Comparison of ENCODE assay signal across 14 mouse cellular contexts in the genomic region with DNA sequence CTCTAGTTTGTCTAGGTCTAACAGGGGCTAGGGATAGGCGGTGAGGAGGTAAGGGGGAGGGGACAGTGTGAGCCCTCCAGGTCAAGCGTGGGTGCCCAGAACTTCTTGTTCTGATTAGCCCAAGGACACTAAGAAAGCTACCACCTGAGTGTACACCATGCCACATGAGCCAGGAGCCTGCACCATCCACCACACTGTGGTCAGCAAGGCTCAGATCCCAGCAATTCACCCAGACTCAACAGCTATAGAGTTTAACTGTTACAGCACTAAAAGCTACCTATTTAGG. TPM values are rescaled to one million over a fixed set of nuclear protein-coding genes. Genes with fewer than 3 reads are reported as not detected.
A peak's percentile ranks its signal among the peaks of the same experiment; 100 is the strongest.
DNase-seq lines count a peak whose midpoint lies in the region; ATAC-seq lines count a peak whose summit lies in the region.
"Had no signal": no experiment of that assay in that cellular context is flagged by ENCODE, and none has a peak within 500 bp of the region (broad histone marks: within the 10 kb centered on the region; RNA-seq: fewer than 3 reads in every experiment).

No protein-coding gene starts in this region.

- 0 out of 2 replicates have a peak overlapping the region, but pooled peaks have one; percentile 18 for H3K9ac ChIP-seq in heart, embryonic 15.5 days
- H3K9ac ChIP-seq in liver, embryonic 12.5 days, result no peak overlapping the region
- H3K9ac ChIP-seq in stomach, embryonic 16.5 days (ENCODE audit: low read length), result 0 out of 2 replicates have a peak overlapping the region, but pooled peaks have one; percentile 7
- no peak overlapping the region for H3K9ac ChIP-seq in midbrain, embryonic 14.5 days (replicated peaks; ENCODE audit: low read length)
- no peak overlapping the region for H3K9ac ChIP-seq in forebrain, embryonic 11.5 days (ENCODE audit: low read length)
- H3K9ac ChIP-seq: hindbrain, embryonic 12.5 days; limb, embryonic 12.5 days had no signal

- H3K4me3 ChIP-seq in heart, embryonic 15.5 days, result peak overlapping the region; percentile 18; the same call in 1 of the 2 replicates
- peak overlapping the region; percentile 25; the same call in 1 of the 2 replicates for H3K4me3 ChIP-seq in liver, embryonic 12.5 days
- H3K4me3 ChIP-seq in stomach, embryonic 16.5 days (replicated peaks; ENCODE audit: low read length), result no peak overlapping the region
- H3K4me3 ChIP-seq in midbrain, embryonic 14.5 days (replicated peaks; ENCODE audit: low read depth, low read length), result no peak overlapping the region
- H3K4me3 ChIP-seq in forebrain, embryonic 11.5 days (ENCODE audit: low read depth, low read length), result no peak overlapping the region
- H3K4me3 ChIP-seq: hindbrain, embryonic 12.5 days; left cerebral cortex, adult 2 months; limb, embryonic 12.5 days had no signal

- no peak for ATAC-seq in heart, embryonic 15.5 days (replicated peaks; ENCODE audit: insufficient number of reproducible peaks, insufficient read depth, low FRiP score, low read depth)
- ATAC-seq in liver, embryonic 12.5 days, result no peak
- no peak for ATAC-seq in stomach, embryonic 16.5 days (ENCODE audit: insufficient read depth, low FRiP score)
- no peak for ATAC-seq in midbrain, embryonic 14.5 days (ENCODE audit: low FRiP score, low TSS enrichment)
- ATAC-seq in forebrain, embryonic 11.5 days (replicated peaks; ENCODE audit: low FRiP score), result no peak
- ATAC-seq: forebrain, embryonic 14.5 days had no signal

- DNase-seq in heart, adult 18-20 months, result no peak
- peak; percentile 56 for DNase-seq in testis, postnatal 14 days (ENCODE audit: low spot score)
- no peak for DNase-seq in testis, postnatal 10 days (ENCODE audit: low spot score)
- no peak for DNase-seq in midbrain, embryonic 14.5 days
- DNase-seq in forebrain, embryonic 11.5 days (ENCODE audit: low spot score), result no peak
- DNase-seq: cerebellum, adult 11 months; kidney, adult 18-20 months had no signal

- H3K4me2 ChIP-seq in heart, embryonic 15.5 days, result peak overlapping the region; percentile 44
- peak overlapping the region; percentile 50 for H3K4me2 ChIP-seq in liver, embryonic 12.5 days
- H3K4me2 ChIP-seq in stomach, embryonic 16.5 days (ENCODE audit: low read depth, low read length), result peak overlapping the region; percentile 44
- H3K4me2 ChIP-seq in midbrain, embryonic 14.5 days (ENCODE audit: low read length), result no peak overlapping the region
- no peak overlapping the region for H3K4me2 ChIP-seq in forebrain, embryonic 11.5 days (ENCODE audit: low read depth, low read length, severe bottlenecking)
- H3K4me2 ChIP-seq: hindbrain, embryonic 12.5 days; limb, embryonic 12.5 days had no signal

- H3K27me3 ChIP-seq in heart, embryonic 15.5 days, result no peaks in the 10 kb centered on the region
- H3K27me3 ChIP-seq in liver, embryonic 12.5 days (replicated peaks), result no peaks in the 10 kb centered on the region
- no peaks in the 10 kb centered on the region for H3K27me3 ChIP-seq in stomach, embryonic 16.5 days (ENCODE audit: control insufficient read depth, insufficient read depth, low read length)
- H3K27me3 ChIP-seq in midbrain, embryonic 14.5 days (ENCODE audit: control insufficient read depth, insufficient read depth, low read length), result no peaks in the 10 kb centered on the region
- no peaks in the 10 kb centered on the region for H3K27me3 ChIP-seq in forebrain, embryonic 11.5 days (ENCODE audit: control insufficient read depth, insufficient read depth, low read length)
- H3K27me3 ChIP-seq: hindbrain, embryonic 12.5 days; limb, embryonic 12.5 days had no signal

- H3K4me1 ChIP-seq in heart, embryonic 15.5 days (replicated peaks), result peaks cover 41% of the 10 kb centered on the region
- H3K4me1 ChIP-seq in liver, embryonic 12.5 days, result peaks cover 58% of the 10 kb centered on the region
- H3K4me1 ChIP-seq in stomach, embryonic 16.5 days (ENCODE audit: control insufficient read depth, insufficient read depth, low read length), result peaks cover 17% of the 10 kb centered on the region; the same call in 1 of the 2 replicates
- no peaks in the 10 kb centered on the region for H3K4me1 ChIP-seq in midbrain, embryonic 14.5 days (ENCODE audit: control insufficient read depth, insufficient read depth, low read length)
- H3K4me1 ChIP-seq in forebrain, embryonic 11.5 days (replicated peaks; ENCODE audit: control insufficient read depth, insufficient read depth, low read length), result no peaks in the 10 kb centered on the region

- no peaks in the 10 kb centered on the region for H3K9me3 ChIP-seq in heart, embryonic 15.5 days (replicated peaks)
- no peaks in the 10 kb centered on the region for H3K9me3 ChIP-seq in liver, embryonic 12.5 days (replicated peaks)
- no peaks in the 10 kb centered on the region for H3K9me3 ChIP-seq in stomach, embryonic 16.5 days (replicated peaks; ENCODE audit: control insufficient read depth, low read length)
- H3K9me3 ChIP-seq in midbrain, embryonic 14.5 days (ENCODE audit: control insufficient read depth, low read length), result no peaks in the 10 kb centered on the region
- no peaks in the 10 kb centered on the region for H3K9me3 ChIP-seq in forebrain, embryonic 11.5 days (ENCODE audit: control insufficient read depth, low read length)
- H3K9me3 ChIP-seq: hindbrain, embryonic 12.5 days; limb, embryonic 12.5 days had no signal

- 71% methylated on average over 2 of the region's 2 CpGs for WGBS in heart, embryonic 15.5 days
- WGBS in liver, embryonic 12.5 days (ENCODE audit: insufficient replicate concordance), result 28% methylated on average over 2 of the region's 2 CpGs
- 81% methylated on average over 2 of the region's 2 CpGs for WGBS in stomach, embryonic 16.5 days
- 82% methylated on average over 2 of the region's 2 CpGs for WGBS in midbrain, embryonic 14.5 days
- 73% methylated on average over 2 of the region's 2 CpGs for WGBS in forebrain, embryonic 11.5 days

- 0 out of 2 replicates have a peak overlapping the region, but pooled peaks have one; percentile 12 for H3K27ac ChIP-seq in heart, embryonic 15.5 days
- no peak overlapping the region for H3K27ac ChIP-seq in liver, embryonic 12.5 days
- H3K27ac ChIP-seq in stomach, embryonic 16.5 days (ENCODE audit: low read length), result peak overlapping the region; percentile 73
- H3K27ac ChIP-seq in midbrain, embryonic 14.5 days (replicated peaks; ENCODE audit: low read depth, low read length), result no peak overlapping the region
- H3K27ac ChIP-seq in forebrain, embryonic 11.5 days (ENCODE audit: low read depth, low read length), result no peak overlapping the region
- H3K27ac ChIP-seq: hindbrain, embryonic 12.5 days; left cerebral cortex, adult 2 months; limb, embryonic 12.5 days had no signal

- H3K36me3 ChIP-seq in heart, embryonic 15.5 days, result no peaks in the 10 kb centered on the region
- H3K36me3 ChIP-seq in liver, embryonic 12.5 days, result no peaks in the 10 kb centered on the region
- no peaks in the 10 kb centered on the region for H3K36me3 ChIP-seq in stomach, embryonic 16.5 days (ENCODE audit: control insufficient read depth, insufficient read depth, low read length)
- no peaks in the 10 kb centered on the region for H3K36me3 ChIP-seq in midbrain, embryonic 14.5 days (ENCODE audit: control insufficient read depth, insufficient read depth, low read length)
- no peaks in the 10 kb centered on the region for H3K36me3 ChIP-seq in forebrain, embryonic 11.5 days (ENCODE audit: control insufficient read depth, insufficient read depth, low read length)
- H3K36me3 ChIP-seq: hindbrain, embryonic 12.5 days; limb, embryonic 12.5 days had no signal

RNA-seq across cellular contexts. Expression of gene Dnmbp, which starts 22.6 kb away (rescaled TPM):
- 8.5 and 11.1 TPM in 2 replicates for polyA plus RNA-seq in heart, embryonic 15.5 days (2015; fragmentation: Nextera tagmentation; extraction: Ambion mirVana)
- total RNA-seq in heart, adult 18-20 months (2021), result 1 to 10 TPM; 9.0 to 10.0 TPM
- 3.9 and 4.2 TPM in 2 replicates for polyA plus RNA-seq in liver, embryonic 12.5 days (2016; fragmentation: Nextera tagmentation; extraction: Ambion mirVana)
- polyA plus RNA-seq in stomach, embryonic 16.5 days (2015; fragmentation: Nextera tagmentation; extraction: Ambion mirVana), result 25.8 and 27.5 TPM in 2 replicates
- polyA plus RNA-seq in midbrain, embryonic 14.5 days (2014; fragmentation: Nextera tagmentation; extraction: Ambion mirVana), result 7.2 and 8.6 TPM in 2 replicates
- polyA plus RNA-seq in forebrain, embryonic 11.5 days (2014; fragmentation: Nextera tagmentation; extraction: Ambion mirVana), result 17.8 TPM in 2 replicates

Comparison
In these comparisons a context has a peak if more than half of its experiments do, and no peak if none do; other contexts are left out.
1. H3K27ac ChIP-seq: peak in heart, embryonic 15.5 days (single experiment) and stomach, embryonic 16.5 days (single experiment); none in liver, embryonic 12.5 days (single experiment), midbrain, embryonic 14.5 days (single experiment) and forebrain, embryonic 11.5 days (single experiment).
2. H3K4me2 ChIP-seq: peak in heart, embryonic 15.5 days (single experiment), liver, embryonic 12.5 days (single experiment) and stomach, embryonic 16.5 days (single experiment); none in midbrain, embryonic 14.5 days (single experiment) and forebrain, embryonic 11.5 days (single experiment).
3. H3K4me3 ChIP-seq: peak in heart, embryonic 15.5 days (single experiment) and liver, embryonic 12.5 days (single experiment); none in stomach, embryonic 16.5 days (single experiment), midbrain, embryonic 14.5 days (single experiment) and forebrain, embryonic 11.5 days (single experiment).
4. H3K9ac ChIP-seq: peak in heart, embryonic 15.5 days (single experiment) and stomach, embryonic 16.5 days (single experiment); none in liver, embryonic 12.5 days (single experiment), midbrain, embryonic 14.5 days (single experiment) and forebrain, embryonic 11.5 days (single experiment).